Mouse (Mus musculus) granulocyte monocyte progenitor cell, adult 5-6 weeks (primary cell): ENCODE results near the gene Olfr575. TPM values are rescaled to one million over a fixed set of nuclear protein-coding genes. Genes with fewer than 3 reads are reported as not detected.

Source experiments
- ATAC-seq: replicated peaks from 2 replicates; pipeline ENCODE4 v1.8.0; 2016; ENCODE audit warnings: mild to moderate bottlenecking, moderate TSS enrichment, inconsistent platforms; ENCODE audit not compliant: poor library complexity, severe bottlenecking
- total RNA-seq, 2 experiments: library from RNA; stranded (forward) in 1 of 2; stranded (reverse) in 1 of 2; fragments of 200-712, 200-1000 nt in 1 of 2; fragments of >200 nt in 1 of 2; fragmentation: Nextera tagmentation in 1 of 2; gene quantifications; 2 replicates each; pipeline ENCODE4 v1.2.3; 2014 to 2017

Olfr575 gene
- not detected in 2 replicates for total RNA-seq (2014; fragmentation: Nextera tagmentation)
- total RNA-seq (2017), result not detected in 2 replicates

GRCm38 (mm10) chr7:102958593-102958992 lies at the start of gene Olfr575:
TSS of gene Olfr575 (minus strand) at chr7:102958775.
- ATAC-seq, result no peak

- no peak for ATAC-seq
Measured at GRCm38 (mm10) chr7:102989224-102989623, 30.6 kb upstream of the Olfr575 start, which contains the start of gene Olfr578. TSS of gene Olfr578 (minus strand) at chr7:102989324.

- ATAC-seq, result no peak
Measured at GRCm38 (mm10) chr7:102975843-102976242, 17.3 kb upstream of the Olfr575 start, which contains the start of gene Olfr577. TSS of gene Olfr577 (minus strand) at chr7:102975943.

- ATAC-seq, result no peak
Measured at GRCm38 (mm10) chr7:102974399-102974798, 15.8 kb upstream of the Olfr575 start.

GRCm38 (mm10) chr7:102962360-102962759 lies 3.8 kb upstream of the Olfr575 start, which contains the start of gene Olfr576:
TSS of gene Olfr576 (plus strand) at chr7:102962660.
- ATAC-seq, result no peak

GRCm38 (mm10) chr7:102958137-102958536 lies 438 bp downstream of the Olfr575 start:
- no peak for ATAC-seq

GRCm38 (mm10) chr7:102950732-102951131 lies 7.8 kb downstream of the Olfr575 start:
- no peak for ATAC-seq

GRCm38 (mm10) chr7:102948167-102948566 lies 10.4 kb downstream of the Olfr575 start, which contains the start of gene Olfr574:
TSS of gene Olfr574 (plus strand) at chr7:102948467.
- no peak for ATAC-seq

GRCm38 (mm10) chr7:102943417-102943816 lies 15.2 kb downstream of the Olfr575 start:
- no peak for ATAC-seq

GRCm38 (mm10) chr7:102942475-102942874 lies 16.1 kb downstream of the Olfr575 start, which contains the start of gene Olfr573-ps1:
TSS of gene Olfr573-ps1 (minus strand) at chr7:102942575.
- ATAC-seq, result no peak

GRCm38 (mm10) chr7:102927105-102927504 lies 31.5 kb downstream of the Olfr575 start:
- peak; percentile 62 for ATAC-seq

GRCm38 (mm10) chr7:102924109-102924508 lies 34.5 kb downstream of the Olfr575 start, which contains the start of gene Olfr572:
TSS of gene Olfr572 (plus strand) at chr7:102924409.
- ATAC-seq, result no peak

GRCm38 (mm10) chr7:102919632-102920031 lies 38.9 kb downstream of the Olfr575 start:
- ATAC-seq, result peak; percentile 90

GRCm38 (mm10) chr7:102917032-102917875 lies 41.3 kb downstream of the Olfr575 start, which contains the start of gene Olfr571:
TSS of gene Olfr571 (minus strand) at chr7:102917536.
- no peak for ATAC-seq

- ATAC-seq, result no peak
Measured at GRCm38 (mm10) chr7:102916405-102916804, 42.2 kb downstream of the Olfr575 start.

- no peak for ATAC-seq
Measured at GRCm38 (mm10) chr7:102915261-102915660, 43.3 kb downstream of the Olfr575 start.

Other genes starting within 250 kb of the Olfr575 start
- not detected in 2 replicates for gene Olfr33, start 239.7 kb downstream of the Olfr575 start, total RNA-seq (2014; fragmentation: Nextera tagmentation)
- not detected in 2 replicates for gene Olfr33, start 239.7 kb downstream of the Olfr575 start, total RNA-seq (2017)
- gene Olfr559, start 231.3 kb downstream of the Olfr575 start, total RNA-seq (2014; fragmentation: Nextera tagmentation), result not detected in 2 replicates
- gene Olfr559, start 231.3 kb downstream of the Olfr575 start, total RNA-seq (2017), result not detected in 2 replicates
- gene Olfr560, start 199.4 kb downstream of the Olfr575 start, total RNA-seq (2014; fragmentation: Nextera tagmentation), result not detected in 2 replicates
- not detected in 2 replicates for gene Olfr560, start 199.4 kb downstream of the Olfr575 start, total RNA-seq (2017)
- not detected in 2 replicates for gene Olfr78, start 199.3 kb downstream of the Olfr575 start, total RNA-seq (2014; fragmentation: Nextera tagmentation)
- gene Olfr78, start 199.3 kb downstream of the Olfr575 start, total RNA-seq (2017), result not detected in 2 replicates
- not detected in 2 replicates for gene Olfr561, start 187.6 kb downstream of the Olfr575 start, total RNA-seq (2014; fragmentation: Nextera tagmentation)
- gene Olfr561, start 187.6 kb downstream of the Olfr575 start, total RNA-seq (2017), result not detected in 2 replicates
- gene Olfr564, start 155.3 kb downstream of the Olfr575 start, total RNA-seq (2014; fragmentation: Nextera tagmentation), result not detected in 2 replicates
- gene Olfr564, start 155.3 kb downstream of the Olfr575 start, total RNA-seq (2017), result not detected in 2 replicates
- gene Olfr566, start 100.0 kb downstream of the Olfr575 start, total RNA-seq (2014; fragmentation: Nextera tagmentation), result not detected in 2 replicates
- gene Olfr566, start 100.0 kb downstream of the Olfr575 start, total RNA-seq (2017), result not detected in 2 replicates
- gene Olfr568, start 81.7 kb downstream of the Olfr575 start, total RNA-seq (2014; fragmentation: Nextera tagmentation), result not detected in 2 replicates
- gene Olfr568, start 81.7 kb downstream of the Olfr575 start, total RNA-seq (2017), result not detected in 2 replicates
- gene Olfr569, start 67.9 kb downstream of the Olfr575 start, total RNA-seq (2014; fragmentation: Nextera tagmentation), result not detected in 2 replicates
- gene Olfr569, start 67.9 kb downstream of the Olfr575 start, total RNA-seq (2017), result not detected in 2 replicates
- not detected in 2 replicates for gene Olfr570, start 64.2 kb downstream of the Olfr575 start, total RNA-seq (2014; fragmentation: Nextera tagmentation)
- gene Olfr570, start 64.2 kb downstream of the Olfr575 start, total RNA-seq (2017), result not detected in 2 replicates
- not detected in 2 replicates for gene Olfr571, start 41.2 kb downstream of the Olfr575 start, total RNA-seq (2014; fragmentation: Nextera tagmentation)
- not detected in 2 replicates for gene Olfr571, start 41.2 kb downstream of the Olfr575 start, total RNA-seq (2017)
- gene Olfr572, start 34.4 kb downstream of the Olfr575 start, total RNA-seq (2014; fragmentation: Nextera tagmentation), result not detected in 2 replicates
- gene Olfr572, start 34.4 kb downstream of the Olfr575 start, total RNA-seq (2017), result not detected in 2 replicates
- gene Olfr573-ps1, start 16.2 kb downstream of the Olfr575 start, total RNA-seq (2014; fragmentation: Nextera tagmentation), result not detected in 2 replicates
- gene Olfr573-ps1, start 16.2 kb downstream of the Olfr575 start, total RNA-seq (2017), result not detected in 2 replicates
- gene Olfr574, start 10.3 kb downstream of the Olfr575 start, total RNA-seq (2014; fragmentation: Nextera tagmentation), result not detected in 2 replicates
- gene Olfr574, start 10.3 kb downstream of the Olfr575 start, total RNA-seq (2017), result not detected in 2 replicates
- gene Olfr576, start 3.9 kb upstream of the Olfr575 start, total RNA-seq (2014; fragmentation: Nextera tagmentation), result not detected in 2 replicates
- not detected in 2 replicates for gene Olfr576, start 3.9 kb upstream of the Olfr575 start, total RNA-seq (2017)
- gene Olfr577, start 17.2 kb upstream of the Olfr575 start, total RNA-seq (2014; fragmentation: Nextera tagmentation), result not detected in 2 replicates
- gene Olfr577, start 17.2 kb upstream of the Olfr575 start, total RNA-seq (2017), result not detected in 2 replicates
- not detected in 2 replicates for gene Olfr578, start 30.5 kb upstream of the Olfr575 start, total RNA-seq (2014; fragmentation: Nextera tagmentation)
- not detected in 2 replicates for gene Olfr578, start 30.5 kb upstream of the Olfr575 start, total RNA-seq (2017)
- gene Olfr582, start 79.2 kb upstream of the Olfr575 start, total RNA-seq (2014; fragmentation: Nextera tagmentation), result not detected in 2 replicates
- gene Olfr582, start 79.2 kb upstream of the Olfr575 start, total RNA-seq (2017), result not detected in 2 replicates
- not detected in 2 replicates for gene Olfr583, start 92.5 kb upstream of the Olfr575 start, total RNA-seq (2014; fragmentation: Nextera tagmentation)
- not detected in 2 replicates for gene Olfr583, start 92.5 kb upstream of the Olfr575 start, total RNA-seq (2017)
- gene Olfr584, start 123.1 kb upstream of the Olfr575 start, total RNA-seq (2014; fragmentation: Nextera tagmentation), result not detected in 2 replicates
- not detected in 2 replicates for gene Olfr584, start 123.1 kb upstream of the Olfr575 start, total RNA-seq (2017)
- not detected in 2 replicates for gene Olfr585, start 138.9 kb upstream of the Olfr575 start, total RNA-seq (2014; fragmentation: Nextera tagmentation)
- not detected in 2 replicates for gene Olfr585, start 138.9 kb upstream of the Olfr575 start, total RNA-seq (2017)
- gene Olfr586, start 166.9 kb upstream of the Olfr575 start, total RNA-seq (2014; fragmentation: Nextera tagmentation), result not detected in 2 replicates
- gene Olfr586, start 166.9 kb upstream of the Olfr575 start, total RNA-seq (2017), result not detected in 2 replicates
- not detected in 2 replicates for gene Olfr588-ps1, start 182.1 kb upstream of the Olfr575 start, total RNA-seq (2014; fragmentation: Nextera tagmentation)
- not detected in 2 replicates for gene Olfr588-ps1, start 182.1 kb upstream of the Olfr575 start, total RNA-seq (2017)
- not detected in 2 replicates for gene Olfr589, start 197.6 kb upstream of the Olfr575 start, total RNA-seq (2014; fragmentation: Nextera tagmentation)
- gene Olfr589, start 197.6 kb upstream of the Olfr575 start, total RNA-seq (2017), result not detected in 2 replicates
- not detected in 2 replicates for gene Olfr591, start 219.6 kb upstream of the Olfr575 start, total RNA-seq (2014; fragmentation: Nextera tagmentation)
- not detected in 2 replicates for gene Olfr591, start 219.6 kb upstream of the Olfr575 start, total RNA-seq (2017)
- not detected in 2 replicates for gene Olfr592, start 226.0 kb upstream of the Olfr575 start, total RNA-seq (2014; fragmentation: Nextera tagmentation)
- not detected in 2 replicates for gene Olfr592, start 226.0 kb upstream of the Olfr575 start, total RNA-seq (2017)